Mouse (Mus musculus): ENCODE measurements around the gene Cep112. TPM values are rescaled to one million over a fixed set of nuclear protein-coding genes. Genes with fewer than 3 reads are reported as not detected.

The Cep112 gene
- polyA plus RNA-seq, 1 experiment: not detected

DNA sequence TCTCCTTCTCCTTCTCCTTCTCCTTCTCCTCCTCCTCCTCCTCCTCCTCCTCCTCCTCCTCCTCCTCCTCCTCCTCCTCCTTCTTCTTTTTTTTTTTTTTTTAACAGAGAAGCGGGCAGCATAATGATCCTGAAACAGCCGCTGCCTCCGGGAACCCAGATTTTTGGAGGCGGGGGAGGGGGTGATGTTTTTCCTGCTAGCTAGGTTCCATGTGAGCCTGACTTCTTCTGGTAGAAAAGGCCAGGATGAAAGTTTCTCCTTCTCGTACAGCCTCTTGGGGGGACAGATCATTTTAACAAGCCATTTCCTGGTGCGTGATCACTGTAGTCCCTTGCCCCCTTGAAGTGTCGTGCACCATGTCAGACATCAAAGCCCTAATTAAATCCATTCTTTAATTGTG is 467.4 kb downstream of the Cep112 start:
- peaks cover 42% of the 10 kb centered on the region for H3K27me3 ChIP-seq (replicated peaks)
- no peaks in the 10 kb centered on the region for H3K36me3 ChIP-seq (replicated peaks; ENCODE audit: low read length)
- no peaks in the 10 kb centered on the region for H3K4me1 ChIP-seq
- peaks cover 5% of the 10 kb centered on the region; the same call in 1 of the 2 replicates for H3K9me3 ChIP-seq
- TF ChIP-seq GATA1 (IDR thresholded peaks at IDR 0.05; ENCODE audit: borderline replicate concordance, low read length) (no peak), FLI1 (IDR thresholded peaks at IDR 0.05; ENCODE audit: low read length) (no peak)
- no peak overlapping the region for H3K4me3 ChIP-seq (replicated peaks)

- no peak for TF ChIP-seq FLI1 (IDR thresholded peaks at IDR 0.05; ENCODE audit: low read length)
- TF ChIP-seq GATA1 (IDR thresholded peaks at IDR 0.05; ENCODE audit: borderline replicate concordance, low read length): no peak
- Histone ChIP-seq H3K4me1 (no peaks in the 10 kb centered on the region), H3K36me3 (replicated peaks; ENCODE audit: low read length) (no peaks in the 10 kb centered on the region), H3K27me3 (replicated peaks) (peaks cover 40% of the 10 kb centered on the region), H3K9me3 (peaks cover 5% of the 10 kb centered on the region; the same call in 1 of the 2 replicates), H3K4me3 (replicated peaks) (no peak overlapping the region)
These were observed 468.3 kb downstream of the Cep112 start for GRCm38 (mm10) chr11:108893232-108893790.

DNA sequence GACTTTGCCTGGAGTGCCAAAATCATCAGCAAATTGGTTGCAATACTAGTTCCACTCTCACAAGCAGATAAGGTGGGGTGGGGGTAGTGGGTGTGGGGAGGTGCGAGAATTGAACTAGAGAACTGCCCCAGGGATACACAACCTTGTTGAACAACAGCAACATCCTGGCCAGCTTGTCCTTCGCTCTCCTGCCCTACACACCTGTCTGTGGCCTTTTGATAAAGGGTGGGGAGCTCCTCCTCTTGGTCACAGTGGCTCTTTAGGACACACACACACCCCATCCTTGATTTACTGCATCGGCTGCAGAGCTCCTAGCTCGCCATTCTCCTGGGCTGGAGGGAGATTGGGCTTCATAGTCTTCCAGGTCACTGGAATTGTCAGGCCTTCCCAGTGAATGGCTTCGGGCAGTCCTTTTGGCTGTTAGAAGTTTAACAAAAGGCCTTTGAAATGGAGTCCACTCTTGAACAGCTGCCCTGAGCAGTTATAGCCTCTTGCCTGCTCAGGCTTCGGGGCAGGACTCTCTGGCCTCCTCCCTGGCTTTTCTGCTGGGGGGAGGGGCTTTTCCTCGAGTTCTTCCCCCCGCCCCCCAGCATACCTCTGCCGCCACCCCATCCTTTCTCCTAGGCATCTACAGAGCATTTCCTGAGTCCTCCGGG is 469.0 kb downstream of the Cep112 start:
- no peak for TF ChIP-seq GATA1 (IDR thresholded peaks at IDR 0.05; ENCODE audit: borderline replicate concordance, low read length)
- no peak for TF ChIP-seq FLI1 (IDR thresholded peaks at IDR 0.05; ENCODE audit: low read length)
- Histone ChIP-seq H3K9me3 (peaks cover 2% of the 10 kb centered on the region; the same call in 1 of the 2 replicates), H3K4me3 (replicated peaks) (no peak overlapping the region), H3K4me1 (no peaks in the 10 kb centered on the region), H3K27me3 (replicated peaks) (peaks cover 41% of the 10 kb centered on the region), H3K36me3 (replicated peaks; ENCODE audit: low read length) (no peaks in the 10 kb centered on the region)

GRCm38 (mm10) chr11:108897034-108897433 is 472.0 kb downstream of the Cep112 start:
- Histone ChIP-seq H3K4me1 (no peaks in the 10 kb centered on the region), H3K36me3 (replicated peaks; ENCODE audit: low read length) (no peaks in the 10 kb centered on the region), H3K27me3 (replicated peaks) (peaks cover 24% of the 10 kb centered on the region), H3K9me3 (no peaks in the 10 kb centered on the region), H3K4me3 (replicated peaks) (no peak overlapping the region)
- TF ChIP-seq FLI1 (IDR thresholded peaks at IDR 0.05; ENCODE audit: low read length) (no peak), GATA1 (IDR thresholded peaks at IDR 0.05; ENCODE audit: borderline replicate concordance, low read length) (no peak)

GRCm38 (mm10) chr11:108898063-108898462 is 473.1 kb downstream of the Cep112 start:
- Histone ChIP-seq H3K4me1 (no peaks in the 10 kb centered on the region), H3K36me3 (replicated peaks; ENCODE audit: low read length) (no peaks in the 10 kb centered on the region), H3K9me3 (no peaks in the 10 kb centered on the region), H3K4me3 (replicated peaks) (no peak overlapping the region), H3K27me3 (replicated peaks) (peaks cover 19% of the 10 kb centered on the region)
- TF ChIP-seq FLI1 (IDR thresholded peaks at IDR 0.05; ENCODE audit: low read length) (no peak), GATA1 (IDR thresholded peaks at IDR 0.05; ENCODE audit: borderline replicate concordance, low read length) (no peak)

DNA sequence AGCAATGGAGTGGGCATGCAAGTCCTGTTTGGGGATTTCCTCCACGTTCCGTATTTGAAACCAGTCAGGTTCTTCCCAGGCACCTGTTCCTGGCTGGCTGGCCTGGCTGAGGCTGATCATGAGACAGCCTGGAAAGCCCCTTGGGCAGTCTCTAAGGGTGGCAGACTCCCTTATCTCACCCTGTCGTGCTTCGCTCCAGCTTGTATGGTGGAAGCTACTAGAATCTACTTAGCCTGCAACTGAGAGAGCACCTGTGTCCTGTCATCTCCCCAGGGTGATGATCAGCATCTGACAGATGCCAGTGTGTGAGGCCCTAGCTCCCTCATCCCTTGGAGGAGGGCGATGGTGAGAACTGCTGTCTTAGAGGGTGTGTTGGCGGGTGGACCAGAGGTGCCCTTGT is 473.5 kb downstream of the Cep112 start:
- H3K9me3 ChIP-seq: no peaks in the 10 kb centered on the region
- no peak overlapping the region for H3K4me3 ChIP-seq (replicated peaks)
- peaks cover 16% of the 10 kb centered on the region for H3K27me3 ChIP-seq (replicated peaks)
- H3K4me1 ChIP-seq: no peaks in the 10 kb centered on the region
- TF ChIP-seq GATA1 (IDR thresholded peaks at IDR 0.05; ENCODE audit: borderline replicate concordance, low read length): no peak
- TF ChIP-seq FLI1 (IDR thresholded peaks at IDR 0.05; ENCODE audit: low read length): no peak
- H3K36me3 ChIP-seq (replicated peaks; ENCODE audit: low read length): no peaks in the 10 kb centered on the region

GRCm38 (mm10) chr11:108900718-108901488 is 475.9 kb downstream of the Cep112 start:
- H3K27me3 ChIP-seq (replicated peaks): peaks cover 10% of the 10 kb centered on the region
- no peak for TF ChIP-seq GATA1 (IDR thresholded peaks at IDR 0.05; ENCODE audit: borderline replicate concordance, low read length)
- TF ChIP-seq FLI1 (IDR thresholded peaks at IDR 0.05; ENCODE audit: low read length): no peak
- H3K4me3 ChIP-seq (replicated peaks): no peak overlapping the region
- H3K4me1 ChIP-seq: no peaks in the 10 kb centered on the region
- no peaks in the 10 kb centered on the region for H3K36me3 ChIP-seq (replicated peaks; ENCODE audit: low read length)
- H3K9me3 ChIP-seq: no peaks in the 10 kb centered on the region

- no peaks in the 10 kb centered on the region for H3K4me1 ChIP-seq
- no peaks in the 10 kb centered on the region for H3K9me3 ChIP-seq
- TF ChIP-seq FLI1 (IDR thresholded peaks at IDR 0.05; ENCODE audit: low read length): no peak
- no peak for TF ChIP-seq GATA1 (IDR thresholded peaks at IDR 0.05; ENCODE audit: borderline replicate concordance, low read length)
- H3K36me3 ChIP-seq (replicated peaks; ENCODE audit: low read length): no peaks in the 10 kb centered on the region
- no peak overlapping the region for H3K4me3 ChIP-seq (replicated peaks)
- H3K27me3 ChIP-seq (replicated peaks): peaks cover 15% of the 10 kb centered on the region
These were observed 476.7 kb downstream of the Cep112 start for GRCm38 (mm10) chr11:108901670-108902069.

DNA sequence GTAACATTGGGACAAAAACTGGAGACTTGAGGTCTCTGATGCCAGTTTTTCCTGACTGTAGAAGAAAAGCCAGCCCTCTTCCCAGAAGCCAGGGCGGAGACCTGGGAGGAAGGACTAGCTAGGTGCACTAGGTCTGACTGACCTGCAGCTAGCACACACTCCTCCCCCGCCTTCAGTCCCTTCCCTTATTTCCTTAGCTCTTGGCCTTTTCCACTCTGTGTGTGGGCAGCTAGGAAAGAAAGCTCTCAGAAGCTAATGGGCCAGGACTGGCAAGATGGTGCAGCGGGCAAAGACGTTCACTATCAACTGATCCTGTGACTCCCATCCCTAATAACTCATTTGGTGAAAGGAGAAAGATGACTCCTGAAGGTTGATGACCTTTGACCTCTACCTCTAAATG is 477.3 kb downstream of the Cep112 start:
- no peak overlapping the region for H3K4me3 ChIP-seq (replicated peaks)
- H3K36me3 ChIP-seq (replicated peaks; ENCODE audit: low read length): no peaks in the 10 kb centered on the region
- TF ChIP-seq GATA1 (IDR thresholded peaks at IDR 0.05; ENCODE audit: borderline replicate concordance, low read length) (no peak), FLI1 (IDR thresholded peaks at IDR 0.05; ENCODE audit: low read length) (no peak)
- H3K27me3 ChIP-seq (replicated peaks): peaks cover 18% of the 10 kb centered on the region
- no peaks in the 10 kb centered on the region for H3K9me3 ChIP-seq
- H3K4me1 ChIP-seq: no peaks in the 10 kb centered on the region

All from megakaryocyte, embryonic 14.5 days (primary cell).